Mouse (Mus musculus): ENCODE results near the gene Rpusd1. TPM values are rescaled to one million over a fixed set of nuclear protein-coding genes. Genes with fewer than 3 reads are reported as not detected.

Rpusd1 gene
- polyA plus RNA-seq, 1 experiment from 2014 or later: 19.4 TPM

GRCm38 (mm10) chr17:25769331-25769730 is 41.9 kb downstream of the Rpusd1 start:
- DNase-seq (ENCODE audit: low spot score) (no peak), ATAC-seq (replicated peaks; ENCODE audit: insufficient number of reproducible peaks, low FRiP score, low TSS enrichment, low read depth) (no peak)
- Histone ChIP-seq H3K4me1 (ENCODE audit: control insufficient read depth, insufficient read depth, low read length) (peaks cover 3% of the 10 kb centered on the region), H3K9me3 (replicated peaks; ENCODE audit: control insufficient read depth, low read length) (no peaks in the 10 kb centered on the region), H3K4me2 (ENCODE audit: low read depth, low read length) (no peak overlapping the region), H3K4me3 (ENCODE audit: low read depth, low read length) (no peak overlapping the region), H3K27ac (replicated peaks; ENCODE audit: low read depth, low read length) (no peak overlapping the region), H3K36me3 (replicated peaks; ENCODE audit: control insufficient read depth, insufficient read depth, low read depth, low read length) (no peaks in the 10 kb centered on the region), H3K9ac (replicated peaks; ENCODE audit: low read length) (no peak overlapping the region), H3K27me3 (ENCODE audit: control insufficient read depth, insufficient read depth, low read length) (no peaks in the 10 kb centered on the region)
- WGBS: 50% methylated on average over 9 of the region's 9 CpGs

DNA sequence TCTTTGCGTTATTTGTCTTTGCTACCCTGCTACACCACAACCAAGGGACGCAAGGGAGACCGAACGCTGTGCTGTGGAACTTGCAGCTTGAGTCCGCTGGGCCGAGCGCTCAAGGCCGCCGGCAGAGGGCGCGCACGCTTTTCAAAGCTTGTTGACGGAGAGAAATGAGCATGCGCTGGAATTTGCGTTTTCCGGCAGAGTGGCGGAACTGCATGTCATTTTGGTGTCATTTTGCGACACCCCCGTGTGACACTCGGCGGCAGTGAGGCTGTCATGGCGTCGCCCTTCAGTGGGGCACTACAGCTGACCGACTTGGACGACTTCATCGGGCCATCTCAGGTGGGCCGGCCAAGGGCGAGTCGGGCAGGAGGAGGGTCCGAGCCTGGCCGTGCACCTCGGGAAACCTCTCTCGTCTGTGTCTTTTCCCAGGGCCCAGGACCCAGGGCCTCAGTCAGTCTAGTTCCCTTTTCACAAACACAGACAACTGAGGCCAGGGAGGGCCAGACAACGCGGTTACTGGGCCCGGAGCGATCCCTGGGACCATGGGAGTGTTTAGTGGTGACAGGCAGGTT is 46.2 kb downstream of the Rpusd1 start, which contains the start of gene Narfl:
Gene Narfl (plus strand): TSS at position 228 of the 572 bp plus-strand sequence.
- Histone ChIP-seq H3K9me3 (replicated peaks; ENCODE audit: control insufficient read depth, low read length) (no peaks in the 10 kb centered on the region), H3K4me2 (ENCODE audit: low read depth, low read length) (peak within 1 kb of the TSS; percentile 78), H3K36me3 (replicated peaks; ENCODE audit: control insufficient read depth, insufficient read depth, low read depth, low read length) (no peaks in the 10 kb centered on the region; the same call in 1 of the 2 replicates), H3K27ac (replicated peaks; ENCODE audit: low read depth, low read length) (no peak within 1 kb of the TSS), H3K9ac (replicated peaks; ENCODE audit: low read length) (peak within 1 kb of the TSS; percentile 78), H3K27me3 (ENCODE audit: control insufficient read depth, insufficient read depth, low read length) (no peaks in the 10 kb centered on the region), H3K4me1 (ENCODE audit: control insufficient read depth, insufficient read depth, low read length) (peaks cover 3% of the 10 kb centered on the region), H3K4me3 (ENCODE audit: low read depth, low read length) (peak within 1 kb of the TSS; percentile 75)
- DNase-seq (ENCODE audit: low spot score): peak; percentile 98
- peak; percentile 72 for ATAC-seq (replicated peaks; ENCODE audit: insufficient number of reproducible peaks, low FRiP score, low TSS enrichment, low read depth)
- under 1% methylated on average over 37 of the region's 37 CpGs for WGBS

GRCm38 (mm10) chr17:25775318-25776062 is 48.0 kb downstream of the Rpusd1 start:
- Histone ChIP-seq H3K9me3 (replicated peaks; ENCODE audit: control insufficient read depth, low read length) (no peaks in the 10 kb centered on the region), H3K4me3 (ENCODE audit: low read depth, low read length) (no peak overlapping the region)
- DNase-seq (ENCODE audit: low spot score): no peak

GRCm38 (mm10) chr17:25777948-25778347 is 50.5 kb downstream of the Rpusd1 start:
- Histone ChIP-seq H3K9ac (replicated peaks; ENCODE audit: low read length) (no peak overlapping the region), H3K4me3 (ENCODE audit: low read depth, low read length) (no peak overlapping the region), H3K9me3 (replicated peaks; ENCODE audit: control insufficient read depth, low read length) (no peaks in the 10 kb centered on the region), H3K4me1 (ENCODE audit: control insufficient read depth, insufficient read depth, low read length) (peaks cover 3% of the 10 kb centered on the region), H3K27me3 (ENCODE audit: control insufficient read depth, insufficient read depth, low read length) (no peaks in the 10 kb centered on the region), H3K27ac (replicated peaks; ENCODE audit: low read depth, low read length) (no peak overlapping the region), H3K36me3 (replicated peaks; ENCODE audit: control insufficient read depth, insufficient read depth, low read depth, low read length) (peaks cover 12% of the 10 kb centered on the region), H3K4me2 (ENCODE audit: low read depth, low read length) (no peak overlapping the region)
- DNase-seq (ENCODE audit: low spot score) (no peak), ATAC-seq (replicated peaks; ENCODE audit: insufficient number of reproducible peaks, low FRiP score, low TSS enrichment, low read depth) (no peak)
- WGBS: 88% methylated on average over 5 of the region's 5 CpGs

More at GRCm38 (mm10) chr17:25775318-25776062, 48.0 kb downstream of the Rpusd1 start:
- Histone ChIP-seq H3K36me3 (replicated peaks; ENCODE audit: control insufficient read depth, insufficient read depth, low read depth, low read length) (no peaks in the 10 kb centered on the region; the same call in 1 of the 2 replicates), H3K4me2 (ENCODE audit: low read depth, low read length) (no peak overlapping the region), H3K9ac (replicated peaks; ENCODE audit: low read length) (no peak overlapping the region), H3K27ac (replicated peaks; ENCODE audit: low read depth, low read length) (no peak overlapping the region), H3K27me3 (ENCODE audit: control insufficient read depth, insufficient read depth, low read length) (no peaks in the 10 kb centered on the region), H3K4me1 (ENCODE audit: control insufficient read depth, insufficient read depth, low read length) (peaks cover 3% of the 10 kb centered on the region)
- no peak for ATAC-seq (replicated peaks; ENCODE audit: insufficient number of reproducible peaks, low FRiP score, low TSS enrichment, low read depth)
- WGBS: 78% methylated on average over 10 of the region's 10 CpGs

Small RNAs within 50 kb of the gene (microRNA-seq; reads per million reads assigned to microRNA genes)
- gene Gm25083 (ENCODE audit: borderline number of aligned reads): not detected
- gene Mir6966 (ENCODE audit: borderline number of aligned reads): not detected

Other genes starting within 250 kb of the Rpusd1 start
- 0.14 and 0.18 TPM in 2 replicates for gene Sstr5, start 230.4 kb upstream of the Rpusd1 start, polyA plus RNA-seq (2014; fragmentation: Nextera tagmentation; extraction: Ambion mirVana)
- gene Sox8, start 157.0 kb upstream of the Rpusd1 start, polyA plus RNA-seq (2014; fragmentation: Nextera tagmentation; extraction: Ambion mirVana): 6.2 and 9.5 TPM in 2 replicates
- 24.9 and 25.7 TPM in 2 replicates for gene Lmf1, start 148.6 kb upstream of the Rpusd1 start, polyA plus RNA-seq (2014; fragmentation: Nextera tagmentation; extraction: Ambion mirVana)
- gene Gng13, start 10.5 kb upstream of the Rpusd1 start, polyA plus RNA-seq (2014; fragmentation: Nextera tagmentation; extraction: Ambion mirVana): 1.7 and 2.4 TPM in 2 replicates
- gene Chtf18, start 251 bp upstream of the Rpusd1 start, polyA plus RNA-seq (2014; fragmentation: Nextera tagmentation; extraction: Ambion mirVana): 17.7 and 21.2 TPM in 2 replicates
- gene Mslnl, start 8.4 kb downstream of the Rpusd1 start, polyA plus RNA-seq (2014; fragmentation: Nextera tagmentation; extraction: Ambion mirVana): 0.10 TPM in 1 of 2 replicates, not detected in the other
- 0.63 TPM in 1 of 2 replicates, not detected in the other for gene Msln, start 26.7 kb downstream of the Rpusd1 start, polyA plus RNA-seq (2014; fragmentation: Nextera tagmentation; extraction: Ambion mirVana)
- gene Narfl, start 46.1 kb downstream of the Rpusd1 start, polyA plus RNA-seq (2014; fragmentation: Nextera tagmentation; extraction: Ambion mirVana): 23.8 and 24.5 TPM in 2 replicates
- 58.7 and 61.1 TPM in 2 replicates for gene Haghl, start 58.0 kb downstream of the Rpusd1 start, polyA plus RNA-seq (2014; fragmentation: Nextera tagmentation; extraction: Ambion mirVana)
- gene Ccdc78, start 58.9 kb downstream of the Rpusd1 start, polyA plus RNA-seq (2014; fragmentation: Nextera tagmentation; extraction: Ambion mirVana): not detected in 2 replicates
- gene Fam173a, start 65.2 kb downstream of the Rpusd1 start, polyA plus RNA-seq (2014; fragmentation: Nextera tagmentation; extraction: Ambion mirVana): 58.4 and 62.9 TPM in 2 replicates
- gene AC134908.4, start 68.0 kb downstream of the Rpusd1 start, polyA plus RNA-seq (2014; fragmentation: Nextera tagmentation; extraction: Ambion mirVana): not detected in 2 replicates
- gene Metrn, start 69.5 kb downstream of the Rpusd1 start, polyA plus RNA-seq (2014; fragmentation: Nextera tagmentation; extraction: Ambion mirVana): 13.4 and 15.6 TPM in 2 replicates
- 3.9 and 4.2 TPM in 2 replicates for gene Fbxl16, start 81.4 kb downstream of the Rpusd1 start, polyA plus RNA-seq (2014; fragmentation: Nextera tagmentation; extraction: Ambion mirVana)
- 24.5 and 26.9 TPM in 2 replicates for gene Wdr24, start 96.0 kb downstream of the Rpusd1 start, polyA plus RNA-seq (2014; fragmentation: Nextera tagmentation; extraction: Ambion mirVana)
- 42.0 and 47.7 TPM in 2 replicates for gene Jmjd8, start 101.2 kb downstream of the Rpusd1 start, polyA plus RNA-seq (2014; fragmentation: Nextera tagmentation; extraction: Ambion mirVana)
- 323 and 352 TPM in 2 replicates for gene Stub1, start 105.7 kb downstream of the Rpusd1 start, polyA plus RNA-seq (2014; fragmentation: Nextera tagmentation; extraction: Ambion mirVana)
- 1.1 and 1.5 TPM in 2 replicates for gene Rhbdl1, start 109.6 kb downstream of the Rpusd1 start, polyA plus RNA-seq (2014; fragmentation: Nextera tagmentation; extraction: Ambion mirVana)
- 0.36 and 1.2 TPM in 2 replicates for gene Gm20683, start 114.1 kb downstream of the Rpusd1 start, polyA plus RNA-seq (2014; fragmentation: Nextera tagmentation; extraction: Ambion mirVana)
- gene Rhot2, start 117.2 kb downstream of the Rpusd1 start, polyA plus RNA-seq (2014; fragmentation: Nextera tagmentation; extraction: Ambion mirVana): 7.1 and 9.7 TPM in 2 replicates
- 14.7 and 15.1 TPM in 2 replicates for gene Wdr90, start 133.8 kb downstream of the Rpusd1 start, polyA plus RNA-seq (2014; fragmentation: Nextera tagmentation; extraction: Ambion mirVana)
- gene Mcrip2, start 141.1 kb downstream of the Rpusd1 start, polyA plus RNA-seq (2014; fragmentation: Nextera tagmentation; extraction: Ambion mirVana): 7.3 and 9.5 TPM in 2 replicates
- 49.8 and 63.3 TPM in 2 replicates for gene Mettl26, start 147.4 kb downstream of the Rpusd1 start, polyA plus RNA-seq (2014; fragmentation: Nextera tagmentation; extraction: Ambion mirVana)
- 0.63 and 0.87 TPM in 2 replicates for gene Wfikkn1, start 153.2 kb downstream of the Rpusd1 start, polyA plus RNA-seq (2014; fragmentation: Nextera tagmentation; extraction: Ambion mirVana)
- 17.6 and 18.7 TPM in 2 replicates for gene Rab40c, start 192.1 kb downstream of the Rpusd1 start, polyA plus RNA-seq (2014; fragmentation: Nextera tagmentation; extraction: Ambion mirVana)
- 40.2 and 41.4 TPM in 2 replicates for gene Pigq, start 217.3 kb downstream of the Rpusd1 start, polyA plus RNA-seq (2014; fragmentation: Nextera tagmentation; extraction: Ambion mirVana)
- gene Nhlrc4, start 217.3 kb downstream of the Rpusd1 start, polyA plus RNA-seq (2014; fragmentation: Nextera tagmentation; extraction: Ambion mirVana): 0.15 TPM in 1 of 2 replicates, not detected in the other
- 0.15 and 0.49 TPM in 2 replicates for gene A930017K11Rik, start 224.9 kb downstream of the Rpusd1 start, polyA plus RNA-seq (2014; fragmentation: Nextera tagmentation; extraction: Ambion mirVana)